Mouse (Mus musculus) MEL (cell line): ENCODE data around the gene Spag9. TPM values are rescaled to one million over a fixed set of nuclear protein-coding genes. Genes with fewer than 3 reads are reported as not detected.

Experiments used
- DNase-seq: peaks from one replicate; pipeline ENCODE4 v3.0.0; 2011; ENCODE audit warnings: low read depth, low spot score
- H3K27ac ChIP-seq: 2 replicates; pipeline ENCODE4 v1.5.1; 2012; ENCODE audit warnings: low read depth, mild to moderate bottlenecking, control low read depth, low read length, moderate library complexity; ENCODE audit not compliant: control insufficient read depth
- H3K27me3 ChIP-seq, 2 experiments: fragments of 150-350 bp in 1 of 2; sonication (generic) in 1 of 2; 2 replicates each; pipeline ENCODE4 v1.6.1; 2012; ENCODE audit warnings: low read length in 2 of 2, mild to moderate bottlenecking in 2 of 2, improper control_type of control experiment in 1 of 2, moderate library complexity in 1 of 2; ENCODE audit not compliant: insufficient read depth in 2 of 2, control insufficient read depth in 1 of 2
- H3K36me3 ChIP-seq, 2 experiments: 2 replicates each; pipeline ENCODE4 v1.6.1; 2012 to 2014; ENCODE audit warnings: low read length in 2 of 2, improper control_type of control experiment in 1 of 2, inconsistent platforms in 1 of 2, mild to moderate bottlenecking in 1 of 2; ENCODE audit not compliant: insufficient read depth in 2 of 2, control insufficient read depth in 1 of 2
- H3K4me1 ChIP-seq, 2 experiments: fragments of 150-350 bp in 1 of 2; sonication (generic) in 1 of 2; 2 replicates each; pipeline ENCODE4 v1.6.1; 2012; ENCODE audit warnings: low read length in 2 of 2, improper control_type of control experiment in 1 of 2, mild to moderate bottlenecking in 1 of 2; ENCODE audit not compliant: insufficient read depth in 2 of 2, control insufficient read depth in 1 of 2
- H3K4me3 ChIP-seq, 2 experiments: fragments of 150-350 bp in 1 of 2; sonication (generic) in 1 of 2; 2 replicates each; pipeline ENCODE4 v1.5.1; 2012; ENCODE audit warnings: low read depth in 2 of 2, low read length in 2 of 2, mild to moderate bottlenecking in 2 of 2, moderate library complexity in 2 of 2, control low read depth in 1 of 2, improper control_type of control experiment in 1 of 2; ENCODE audit not compliant: control insufficient read depth in 1 of 2, insufficient read depth in 1 of 2
- H3K79me2 ChIP-seq: 2 replicates; pipeline ENCODE4 v1.6.1; 2012; ENCODE audit warnings: mild to moderate bottlenecking, low read length, moderate library complexity; ENCODE audit not compliant: control insufficient read depth, poor library complexity, insufficient read depth
- H3K9ac ChIP-seq: 2 replicates; pipeline ENCODE4 v1.6.1; 2012; ENCODE audit warnings: low read depth, mild to moderate bottlenecking, control low read depth, low read length, moderate library complexity; ENCODE audit not compliant: control insufficient read depth, poor library complexity, severe bottlenecking
- H3K9me3 ChIP-seq: fragments of 150-350 bp; sonication (generic); replicated peaks from 2 replicates; pipeline ENCODE4 v1.6.1; 2012; ENCODE audit warnings: mild to moderate bottlenecking, low read length, improper control_type of control experiment, moderate library complexity; ENCODE audit not compliant: insufficient read depth
- BHLHE40 ChIP-seq: IDR thresholded peaks from 2 replicates; pipeline ENCODE4 v1.6.1; 2012; ENCODE audit warnings: low read depth, mild to moderate bottlenecking, inconsistent platforms, low read length, improper control_type of control experiment, borderline replicate concordance
- CHD1 ChIP-seq: IDR thresholded peaks from 2 replicates; pipeline ENCODE4 v1.6.1; 2012; ENCODE audit warnings: low read depth, mild to moderate bottlenecking, inconsistent platforms, low read length, improper control_type of control experiment
- CHD2 ChIP-seq: IDR thresholded peaks from 2 replicates; pipeline ENCODE4 v1.6.1; 2011; ENCODE audit warnings: low read length, improper control_type of control experiment
- E2F4 ChIP-seq: IDR thresholded peaks from 2 replicates; pipeline ENCODE4 v1.6.1; 2011; ENCODE audit warnings: low read depth, low read length, improper control_type of control experiment, borderline replicate concordance
- ELF1 ChIP-seq: IDR thresholded peaks from 2 replicates; pipeline ENCODE4 v1.6.1; 2014; ENCODE audit warnings: low read depth, mild to moderate bottlenecking, inconsistent platforms, low read length, improper control_type of control experiment, moderate library complexity
- EP300 ChIP-seq, 2 experiments: IDR thresholded peaks; 2 replicates each; pipeline ENCODE4 v1.6.1; 2011; ENCODE audit warnings: improper control_type of control experiment in 2 of 2, low read length in 2 of 2, low read depth in 1 of 2, mild to moderate bottlenecking in 1 of 2
- ETS1 ChIP-seq: IDR thresholded peaks from 2 replicates; pipeline ENCODE4 v1.6.1; 2012; ENCODE audit warnings: low read depth, mild to moderate bottlenecking, inconsistent platforms, low read length, improper control_type of control experiment, moderate library complexity
- GABPA ChIP-seq: IDR thresholded peaks from 2 replicates; pipeline ENCODE4 v1.6.1; 2012; ENCODE audit warnings: low read depth, mild to moderate bottlenecking, inconsistent platforms, low read length, improper control_type of control experiment, moderate library complexity
- GATA1 ChIP-seq: IDR thresholded peaks from 2 replicates; pipeline ENCODE4 v1.6.1; 2011; ENCODE audit warnings: low read depth, low read length, improper control_type of control experiment
- HCFC1 ChIP-seq: IDR thresholded peaks from 2 replicates; pipeline ENCODE4 v1.6.1; 2012; ENCODE audit warnings: low read depth, mild to moderate bottlenecking, inconsistent platforms, low read length, improper control_type of control experiment, moderate library complexity
- JUND ChIP-seq: IDR thresholded peaks from 2 replicates; pipeline ENCODE4 v1.6.1; 2011; ENCODE audit warnings: low read depth, mild to moderate bottlenecking, improper control_type of control experiment, low read length
- KAT2A ChIP-seq: conservative IDR thresholded peaks from 2 replicates; pipeline ENCODE4 v1.6.1; 2012; ENCODE audit warnings: low read depth, low read length, improper control_type of control experiment, inconsistent platforms
- MAX ChIP-seq: IDR thresholded peaks from 2 replicates; pipeline ENCODE4 v1.6.1; 2011; ENCODE audit warnings: low read length, improper control_type of control experiment
- MAZ ChIP-seq: IDR thresholded peaks from 2 replicates; pipeline ENCODE4 v1.6.1; 2012; ENCODE audit warnings: low read depth, mild to moderate bottlenecking, inconsistent platforms, low read length, improper control_type of control experiment
- MEF2A ChIP-seq: IDR thresholded peaks from 2 replicates; pipeline ENCODE4 v1.6.1; 2014; ENCODE audit warnings: low read depth, mild to moderate bottlenecking, inconsistent platforms, low read length, improper control_type of control experiment; ENCODE audit not compliant: poor library complexity, insufficient replicate concordance, severe bottlenecking; ENCODE audit errors: extremely low read depth
- MXI1 ChIP-seq: IDR thresholded peaks from 2 replicates; pipeline ENCODE4 v1.6.1; 2011; ENCODE audit warnings: mild to moderate bottlenecking, low read depth, low read length, improper control_type of control experiment
- MYB ChIP-seq: IDR thresholded peaks from 2 replicates; pipeline ENCODE4 v1.6.1; 2011; ENCODE audit warnings: mild to moderate bottlenecking, low read depth, low read length, improper control_type of control experiment
- MYC ChIP-seq: IDR thresholded peaks from 2 replicates; pipeline ENCODE4 v1.6.1; 2011; ENCODE audit warnings: low read depth, mild to moderate bottlenecking, low read length, improper control_type of control experiment, moderate library complexity
- NELFE ChIP-seq: IDR thresholded peaks from 2 replicates; pipeline ENCODE4 v1.6.1; 2011; ENCODE audit warnings: low read depth, low read length, improper control_type of control experiment
- NRF1 ChIP-seq: IDR thresholded peaks from 2 replicates; pipeline ENCODE4 v1.6.1; 2014; ENCODE audit warnings: low read depth, mild to moderate bottlenecking, inconsistent platforms, low read length, improper control_type of control experiment, moderate library complexity; ENCODE audit not compliant: poor library complexity, insufficient read depth, severe bottlenecking
- POLR2A ChIP-seq, 2 experiments: IDR thresholded peaks; 2 replicates each; pipeline ENCODE4 v1.6.1; 2011 to 2012; ENCODE audit warnings: low read length in 2 of 2, mild to moderate bottlenecking in 2 of 2, control low read depth in 1 of 2, improper control_type of control experiment in 1 of 2, low read depth in 1 of 2, moderate library complexity in 1 of 2; ENCODE audit not compliant: control insufficient read depth in 1 of 2, insufficient read depth in 1 of 2, poor library complexity in 1 of 2
- POLR2AphosphoS2 ChIP-seq: IDR thresholded peaks from 2 replicates; pipeline ENCODE4 v1.6.1; 2011; ENCODE audit warnings: low read length, improper control_type of control experiment
- POLR2AphosphoS5 ChIP-seq: IDR thresholded peaks from 2 replicates; pipeline ENCODE4 v1.6.1; 2012; ENCODE audit warnings: low read depth, borderline replicate concordance, mild to moderate bottlenecking, inconsistent platforms, low read length, moderate library complexity, mixed read lengths
- RAD21 ChIP-seq: IDR thresholded peaks from 2 replicates; pipeline ENCODE4 v1.6.1; 2011; ENCODE audit warnings: mild to moderate bottlenecking, low read depth, low read length, improper control_type of control experiment
- RCOR1 ChIP-seq: IDR thresholded peaks from 2 replicates; pipeline ENCODE4 v1.6.1; 2012; ENCODE audit warnings: low read depth, mild to moderate bottlenecking, inconsistent platforms, low read length, improper control_type of control experiment
- SIN3A ChIP-seq: IDR thresholded peaks from 2 replicates; pipeline ENCODE4 v1.6.1; 2012; ENCODE audit warnings: low read length, improper control_type of control experiment, inconsistent platforms
- SMC3 ChIP-seq: IDR thresholded peaks from 2 replicates; pipeline ENCODE4 v1.6.1; 2011; ENCODE audit warnings: low read depth, low read length, improper control_type of control experiment
- TAL1 ChIP-seq: IDR thresholded peaks from 2 replicates; pipeline ENCODE4 v1.6.1; 2012; ENCODE audit warnings: mild to moderate bottlenecking, inconsistent platforms, low read length, moderate library complexity, mixed read lengths
- TBP ChIP-seq: IDR thresholded peaks from 2 replicates; pipeline ENCODE4 v1.8.0; 2011; ENCODE audit warnings: low read depth, low read length, improper control_type of control experiment
- TCF12 ChIP-seq: IDR thresholded peaks from 2 replicates; pipeline ENCODE4 v1.6.1; 2014; ENCODE audit warnings: low read depth, mild to moderate bottlenecking, inconsistent platforms, low read length, improper control_type of control experiment, moderate library complexity
- UBTF ChIP-seq: IDR thresholded peaks from 2 replicates; pipeline ENCODE4 v1.6.1; 2012; ENCODE audit warnings: low read depth, mild to moderate bottlenecking, inconsistent platforms, low read length, improper control_type of control experiment, moderate library complexity, borderline replicate concordance; ENCODE audit not compliant: insufficient read depth
- USF2 ChIP-seq, 2 experiments: IDR thresholded peaks; 2 replicates each; pipeline ENCODE4 v1.6.1; 2011 to 2012; ENCODE audit warnings: improper control_type of control experiment in 2 of 2, low read length in 2 of 2, borderline replicate concordance in 1 of 2, inconsistent platforms in 1 of 2, low read depth in 1 of 2, mild to moderate bottlenecking in 1 of 2; ENCODE audit not compliant: insufficient read depth in 1 of 2
- ZC3H11A ChIP-seq: IDR thresholded peaks from 2 replicates; pipeline ENCODE4 v1.6.1; 2012; ENCODE audit warnings: low read depth, mild to moderate bottlenecking, inconsistent platforms, low read length, improper control_type of control experiment
- ZKSCAN1 ChIP-seq: IDR thresholded peaks from 2 replicates; pipeline ENCODE4 v1.6.1; 2012; ENCODE audit warnings: low read depth, mild to moderate bottlenecking, inconsistent platforms, low read length, improper control_type of control experiment, moderate library complexity
- ZMIZ1 ChIP-seq: IDR thresholded peaks from 2 replicates; pipeline ENCODE4 v1.6.1; 2012; ENCODE audit warnings: low read depth, mild to moderate bottlenecking, inconsistent platforms, low read length, improper control_type of control experiment, moderate library complexity
- ZNF384 ChIP-seq: IDR thresholded peaks from 2 replicates; pipeline ENCODE4 v1.6.1; 2012; ENCODE audit warnings: low read depth, mild to moderate bottlenecking, inconsistent platforms, low read length, improper control_type of control experiment
- polyA plus RNA-seq, 2 experiments: library from polyadenylated mRNA; stranded (reverse) in 1 of 2; unstranded in 1 of 2; fragments of >175 nt in 1 of 2; fragments of >200 nt in 1 of 2; gene quantifications; 2 replicates each; pipeline versions ENCODE4 v1.2.1 to v1.2.4; 2012; ENCODE audit warnings: low replicate concordance in 2 of 2, low read depth in 1 of 2; ENCODE audit not compliant: insufficient read length in 2 of 2, insufficient read depth in 1 of 2, missing spikeins in 1 of 2
- total RNA-seq: library from RNA; depleted of rRNA; stranded (reverse); fragments of 300-350 nt; gene quantifications from 2 replicates; pipeline ENCODE4 v1.2.3, GENCODE M21; 2012; rRNA removed

Gene Spag9
- 19.1 and 20.6 TPM in 2 replicates for total RNA-seq
- 100 to 1,000 TPM in 1 of 2 experiments, 10 to 100 TPM in 1; 18.9 to 279 TPM for polyA plus RNA-seq

DNA sequence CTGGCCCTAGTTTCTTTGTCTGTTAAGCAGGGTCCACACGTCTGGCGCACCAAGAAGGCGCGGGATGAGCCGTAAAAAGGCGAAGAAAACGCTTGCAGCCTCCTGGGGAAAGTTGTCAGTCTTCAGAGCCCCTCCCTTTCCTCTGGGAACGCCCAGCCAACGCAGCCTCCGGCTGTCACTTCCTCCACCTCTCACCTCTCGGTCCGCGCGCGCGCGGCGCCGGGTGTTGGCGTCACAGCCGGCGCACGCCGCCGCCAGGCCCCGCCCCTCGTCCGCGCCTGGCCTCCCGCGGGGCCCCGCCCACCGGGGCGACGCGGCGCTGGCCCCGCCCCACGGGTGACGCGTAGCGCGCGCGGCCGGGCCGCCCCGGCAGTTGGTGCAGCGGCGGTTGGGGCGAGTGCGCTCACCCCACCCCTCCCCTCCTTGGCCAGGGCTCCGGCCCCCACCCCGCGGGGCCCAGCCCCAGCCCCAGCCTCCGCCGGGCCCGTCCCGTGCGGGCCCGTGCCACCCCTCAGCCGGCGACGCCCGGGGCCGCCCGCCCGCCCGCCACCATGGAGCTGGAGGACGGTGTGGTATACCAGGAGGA, at the start of gene Spag9:
TSS of gene Spag9 (plus strand) at position 372 of the 586 bp plus-strand sequence.
- peak; percentile 98 for DNase-seq
- peaks cover 42% of the 10 kb centered on the region for H3K79me2 ChIP-seq
- no peaks in the 10 kb centered on the region for H3K27me3 ChIP-seq
- H3K4me1 ChIP-seq = peaks cover 6 to 15% of the 10 kb centered on the region in 2 experiments
- no peaks in the 10 kb centered on the region for H3K9me3 ChIP-seq
- peak within 1 kb of the TSS; percentile 85 to 99 for H3K4me3 ChIP-seq
- peaks cover 0 to 12% of the 10 kb centered on the region in 2 experiments; a peak in 2 of 4 replicates for H3K36me3 ChIP-seq
- H3K9ac ChIP-seq = peak within 1 kb of the TSS; percentile 97
- H3K27ac ChIP-seq = peak within 1 kb of the TSS; percentile 91
- TF ChIP-seq ZMIZ1 (peak; percentile 96), MYB (peak; percentile 49), POLR2AphosphoS5 (no peak), MEF2A (no peak), CHD1 (no peak), RAD21 (no peak), TBP (peak; percentile 68; the same call in 1 of the 2 replicates), ELF1 (peak; percentile 83), GATA1 (no peak), RCOR1 (no peak), HCFC1 (peak; percentile 89), CHD2 (no peak), USF2 (IDR thresholded peaks at IDR 0.05; ENCODE audit: borderline replicate concordance in 1 of 2, insufficient read depth in 1 of 2, low read depth in 1 of 2, low read length in 2 of 2) (no peak), ETS1 (peak; percentile 71), MXI1 (peak; percentile 79), EP300 (IDR thresholded peaks at IDR 0.05; ENCODE audit: low read depth in 1 of 2, low read length in 2 of 2) (0 out of 4 replicates have a peak, but pooled peaks of 1 of the 2 experiments have one; percentile 19), GABPA (no peak), MAZ (peak; percentile 86), MAX (peak; percentile 83), TAL1 (no peak), E2F4 (no peak), ZNF384 (no peak), SIN3A (peak; percentile 52; the same call in 1 of the 2 replicates), POLR2A (IDR thresholded peaks at IDR 0.05; ENCODE audit: control insufficient read depth in 1 of 2, insufficient read depth in 1 of 2, low read depth in 1 of 2, low read length in 2 of 2, poor library complexity in 1 of 2) (peak; percentile 52 to 91; a peak in 3 of 4 replicates), BHLHE40 (no peak), KAT2A (no peak; the same call in 1 of the 2 replicates), TCF12 (peak; percentile 65), ZC3H11A (peak; percentile 24; the same call in 1 of the 2 replicates), SMC3 (no peak), JUND (no peak), NRF1 (peak; percentile 77), POLR2AphosphoS2 (peak; percentile 97), NELFE (peak; percentile 97), MYC (0 out of 2 replicates have a peak, but pooled peaks have one; percentile 32), ZKSCAN1 (no peak), UBTF (no peak)
